Mouse (Mus musculus) sigmoid colon, adult 10 weeks (tissue): ENCODE results near the gene Dynlt3. TPM values are rescaled to one million over a fixed set of nuclear protein-coding genes. Genes with fewer than 3 reads are reported as not detected.

Experiments used
- polyA plus RNA-seq: library from polyadenylated mRNA; stranded (reverse); fragments of 350-450 nt; fragmentation: Illumina TruSeq; extraction: RNeasy Lipid Tissue Mini Kit (QIAGEN cat#74804); gene quantifications from one replicate; pipeline ENCODE4 v1.2.3, GENCODE M21; 2014; ENCODE audit warnings: low read depth, low replicate concordance

The Dynlt3 gene
- 364 TPM for polyA plus RNA-seq

DNA sequence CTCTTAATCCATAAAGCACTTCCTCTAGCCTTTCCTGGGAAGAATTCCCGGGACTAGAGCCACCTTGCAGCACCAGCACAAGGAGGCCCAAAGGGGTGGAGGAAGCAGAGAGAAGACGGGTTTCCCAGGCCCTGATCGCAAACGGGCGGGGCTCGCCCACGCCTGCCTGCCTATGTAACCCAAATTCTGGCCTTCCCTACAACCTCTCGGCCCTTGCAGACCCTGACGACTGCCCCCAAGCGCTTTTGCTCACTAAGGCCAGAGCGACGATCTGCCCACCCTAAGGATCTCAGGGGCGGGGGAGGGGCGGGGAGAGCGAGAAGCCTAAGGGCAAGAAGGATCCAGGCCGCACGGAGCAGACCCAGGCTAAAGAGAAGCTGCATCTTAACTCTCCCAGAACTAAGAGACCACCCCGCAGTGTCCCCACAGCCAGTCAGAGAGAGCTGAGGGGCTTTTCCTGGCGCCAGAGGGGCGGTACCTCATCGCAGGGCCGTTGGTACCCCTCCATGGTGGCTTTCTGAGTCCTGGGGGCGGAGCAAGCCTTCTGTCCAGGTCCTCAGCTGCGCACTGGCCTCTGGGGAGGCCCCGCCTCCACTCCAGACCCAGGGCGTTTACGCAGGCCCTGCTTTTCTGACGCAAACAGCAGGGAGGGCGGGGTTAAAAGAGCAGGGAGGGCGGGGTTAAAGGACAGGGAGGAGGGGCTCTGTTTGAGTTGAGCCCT lies at the start of gene Dynlt3:
Gene Dynlt3 (minus strand): TSS at position 613 of the 721 bp plus-strand sequence.

Other genes with a start within 250 kb of the Dynlt3 start
- gene Cybb, start 175.2 kb downstream of the Dynlt3 start, polyA plus RNA-seq: 26.8 TPM
- not detected for gene H2al1o, start 90.6 kb downstream of the Dynlt3 start, polyA plus RNA-seq
- gene Hypm, start 183.9 kb upstream of the Dynlt3 start, polyA plus RNA-seq: not detected
- not detected for gene H2al3, start 186.7 kb upstream of the Dynlt3 start, polyA plus RNA-seq
- 1.5 TPM for gene Sytl5, start 222.6 kb upstream of the Dynlt3 start, polyA plus RNA-seq